Mouse (Mus musculus) embryonic facial prominence, embryonic 14.5 days (tissue): Measurements from ENCODE around the gene Enpp7. TPM values are rescaled to one million over a fixed set of nuclear protein-coding genes. Genes with fewer than 3 reads are reported as not detected.

ENCODE experiments used
- ATAC-seq: fragments of 200-750 bp; cut with Nextera tagmentation; 2 replicates; pipeline ENCODE4 v1.8.0; 2017; ENCODE audit warnings: low read depth, moderate number of reproducible peaks, moderate TSS enrichment
- DNase-seq: peaks from one replicate; pipeline ENCODE4 v3.0.0-alpha.2; 2015; ENCODE audit warnings: low spot score
- H3K27ac ChIP-seq: fragments of 300-500 bp; sonication (generic); replicated peaks from 2 replicates; pipeline ENCODE4 v1.5.1; 2014; ENCODE audit warnings: low read depth, mild to moderate bottlenecking, low read length, moderate library complexity
- H3K27me3 ChIP-seq: fragments of 300-500 bp; sonication (generic); replicated peaks from 2 replicates; pipeline ENCODE4 v1.6.1; 2014; ENCODE audit warnings: low read length; ENCODE audit not compliant: control insufficient read depth, insufficient read depth
- H3K36me3 ChIP-seq: fragments of 300-500 bp; sonication (generic); 2 replicates; pipeline ENCODE4 v1.6.1; 2014; ENCODE audit warnings: low read length, mixed read lengths; ENCODE audit not compliant: control insufficient read depth, insufficient read depth
- H3K4me1 ChIP-seq: fragments of 300-500 bp; sonication (generic); 2 replicates; pipeline ENCODE4 v1.6.1; 2014; ENCODE audit warnings: antibody characterized with exemption, low read length; ENCODE audit not compliant: control insufficient read depth, insufficient read depth
- H3K4me2 ChIP-seq: fragments of 300-500 bp; sonication (generic); 2 replicates; pipeline ENCODE4 v1.6.1; 2014; ENCODE audit warnings: low read depth, mild to moderate bottlenecking, low read length, moderate library complexity, mixed read lengths
- H3K4me3 ChIP-seq: fragments of 300-500 bp; sonication (generic); 2 replicates; pipeline ENCODE4 v1.5.1; 2014; ENCODE audit warnings: low read depth, mild to moderate bottlenecking, low read length
- H3K9ac ChIP-seq: fragments of 300-500 bp; sonication (generic); 2 replicates; pipeline ENCODE4 v1.6.1; 2014; ENCODE audit warnings: low read depth, mild to moderate bottlenecking, low read length, moderate library complexity, mixed read lengths
- H3K9me3 ChIP-seq: fragments of 300-500 bp; sonication (generic); 2 replicates; pipeline ENCODE4 v1.6.1; 2016; ENCODE audit warnings: low read length; ENCODE audit not compliant: control insufficient read depth
- WGBS: fragments of 180-500 bp; shearing (Covaris S2); extraction: QIAGEN DNeasy Blood & Tissue Kit; methylation state at CpG from one replicate; pipeline ENCODE4 v1.1.7; 2014; 5-methylcytosine and 5-hydroxymethylcytosine counted together
- polyA plus RNA-seq: library from polyadenylated mRNA; unstranded; fragments of >200 nt; fragmentation: Nextera tagmentation; extraction: Ambion mirVana; gene quantifications from 2 replicates; pipeline ENCODE4 v1.2.1, GENCODE M21; 2014

The Enpp7 gene
- not detected in 2 replicates for polyA plus RNA-seq

DNA sequence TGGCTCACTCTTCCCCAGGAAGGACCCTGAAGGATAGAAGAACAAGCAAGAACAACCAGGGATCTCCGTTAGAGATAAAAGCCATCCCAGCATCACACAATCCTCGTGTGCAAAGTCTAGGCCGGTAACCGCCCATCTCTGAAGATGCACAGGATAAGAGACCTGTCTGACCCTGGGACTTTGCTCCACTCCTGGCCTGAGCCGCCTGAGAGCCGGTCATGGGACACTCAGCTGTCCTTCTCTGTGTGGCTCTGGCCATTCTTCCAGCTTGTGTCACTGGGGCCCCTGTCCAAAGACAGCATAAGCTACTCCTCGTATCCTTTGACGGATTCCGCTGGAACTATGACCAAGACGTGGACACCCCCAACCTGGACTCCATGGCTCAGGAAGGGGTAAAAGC, at the start of gene Enpp7:
Gene Enpp7, plus strand, starts transcription at position 190 of the 400 bp plus-strand sequence.
- no peak within 1 kb of the TSS for H3K27ac ChIP-seq
- no peaks in the 10 kb centered on the region for H3K36me3 ChIP-seq
- no peak within 1 kb of the TSS for H3K4me3 ChIP-seq
- WGBS = 90% methylated on average over 10 of the region's 10 CpGs
- ATAC-seq = no peak
- no peaks in the 10 kb centered on the region for H3K4me1 ChIP-seq
- no peaks in the 10 kb centered on the region for H3K27me3 ChIP-seq
- H3K9ac ChIP-seq = no peak within 1 kb of the TSS
- DNase-seq = no peak
- no peak within 1 kb of the TSS for H3K4me2 ChIP-seq
- no peaks in the 10 kb centered on the region for H3K9me3 ChIP-seq

DNA sequence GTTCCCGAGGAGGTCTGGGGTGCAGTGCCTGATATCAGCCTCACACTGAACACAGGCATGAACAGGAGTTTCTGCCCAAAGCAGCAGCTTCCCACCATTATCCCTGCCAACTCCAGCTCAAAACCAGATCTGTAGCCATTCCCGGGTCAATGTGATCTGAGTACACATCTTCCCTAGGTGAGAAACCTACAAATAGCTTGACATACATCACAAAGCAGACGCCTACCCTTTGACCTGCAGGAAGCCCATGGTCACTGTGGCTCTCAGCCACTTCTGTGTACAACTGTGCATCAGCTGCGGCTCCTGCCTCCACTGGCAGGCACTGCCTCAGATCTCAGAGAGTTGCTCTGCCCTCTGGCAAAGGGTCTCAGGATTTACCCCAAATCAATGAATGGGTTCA, 48.3 kb upstream of the Enpp7 start:
- no peak overlapping the region for H3K27ac ChIP-seq
- no peak overlapping the region for H3K4me2 ChIP-seq
- no peaks in the 10 kb centered on the region for H3K9me3 ChIP-seq
- no peaks in the 10 kb centered on the region for H3K4me1 ChIP-seq
- H3K4me3 ChIP-seq = no peak overlapping the region
- DNase-seq (no peak), ATAC-seq (no peak)
- H3K9ac ChIP-seq = no peak overlapping the region
- no peaks in the 10 kb centered on the region for H3K36me3 ChIP-seq
- 81% methylated on average over 4 of the region's 4 CpGs for WGBS
- H3K27me3 ChIP-seq = no peaks in the 10 kb centered on the region

DNA sequence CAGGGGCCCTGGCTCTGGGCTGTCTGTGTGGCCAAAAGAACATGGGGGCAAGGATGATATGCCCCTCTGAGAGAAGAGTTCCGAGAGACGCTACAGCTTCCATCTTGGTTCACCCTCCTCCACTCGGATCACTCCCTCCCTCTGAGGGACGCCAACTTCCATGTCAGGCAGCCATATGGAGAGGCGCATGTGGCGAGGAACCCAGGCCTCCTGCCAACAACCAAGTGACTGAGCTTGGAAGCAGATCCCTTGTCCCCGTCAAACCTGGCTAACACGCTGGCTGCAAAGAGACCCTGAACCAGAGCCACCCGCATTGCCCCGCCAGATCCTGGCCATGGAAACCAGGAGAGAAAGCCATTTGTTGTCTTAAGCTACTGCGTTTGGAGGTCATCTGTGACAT, 47.4 kb upstream of the Enpp7 start:
- no peaks in the 10 kb centered on the region for H3K4me1 ChIP-seq
- no peak overlapping the region for H3K4me3 ChIP-seq
- peak; percentile 41 for DNase-seq
- WGBS = 77% methylated on average over 11 of the region's 11 CpGs
- no peaks in the 10 kb centered on the region for H3K27me3 ChIP-seq
- no peak for ATAC-seq
- no peak overlapping the region for H3K27ac ChIP-seq
- no peaks in the 10 kb centered on the region for H3K36me3 ChIP-seq
- no peaks in the 10 kb centered on the region for H3K9me3 ChIP-seq
- no peak overlapping the region for H3K9ac ChIP-seq
- no peak overlapping the region for H3K4me2 ChIP-seq

DNA sequence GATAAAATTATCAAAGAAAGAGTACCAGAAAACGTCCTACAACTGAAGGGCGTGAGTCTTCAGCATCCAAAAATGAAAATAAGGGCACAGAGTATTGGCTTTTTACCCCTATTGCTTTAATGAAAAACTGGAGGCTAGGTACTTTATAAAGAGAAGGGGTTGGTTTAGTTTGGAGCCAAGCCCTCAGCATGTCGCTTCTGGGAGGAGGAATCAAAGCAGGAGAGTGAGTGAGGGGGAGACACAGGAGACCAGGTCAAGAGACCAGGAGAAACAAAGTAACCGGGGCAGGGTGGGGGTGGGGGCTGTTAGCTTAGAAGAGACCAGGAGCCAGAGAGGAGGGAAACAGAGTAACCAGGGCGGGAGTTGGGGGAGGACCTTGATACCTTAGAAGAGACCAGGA, 46.7 kb upstream of the Enpp7 start:
- ATAC-seq = no peak
- Histone ChIP-seq H3K4me3 (no peak overlapping the region), H3K36me3 (no peaks in the 10 kb centered on the region), H3K9me3 (no peaks in the 10 kb centered on the region), H3K27ac (no peak overlapping the region), H3K9ac (no peak overlapping the region), H3K4me1 (no peaks in the 10 kb centered on the region), H3K4me2 (no peak overlapping the region), H3K27me3 (no peaks in the 10 kb centered on the region)
- DNase-seq = no peak
- whole genome bisulfite sequencing = 38% methylated on average over 5 of the region's 5 CpGs

DNA sequence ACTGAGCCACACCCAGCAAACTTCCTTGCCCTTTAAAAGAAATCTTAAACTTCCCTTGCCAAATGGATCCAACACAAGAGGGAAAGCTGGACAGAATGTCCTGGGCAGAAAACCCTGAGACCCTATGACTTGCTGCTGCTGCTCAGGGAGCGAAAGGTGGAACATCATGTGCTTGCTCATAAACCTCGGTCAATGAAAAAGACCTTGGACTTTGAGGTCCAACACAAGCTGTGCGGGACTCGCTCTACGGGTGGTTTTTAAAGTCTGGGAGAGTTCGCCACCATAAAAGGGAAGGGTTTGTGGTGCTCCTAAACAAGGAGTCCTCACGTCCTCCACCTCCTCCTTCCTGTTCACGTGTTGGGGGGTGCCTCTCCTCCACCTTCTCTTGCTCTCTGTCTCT, 42.1 kb upstream of the Enpp7 start:
- DNase-seq (no peak), ATAC-seq (no peak)
- Histone ChIP-seq H3K4me2 (no peak overlapping the region), H3K4me1 (no peaks in the 10 kb centered on the region), H3K36me3 (no peaks in the 10 kb centered on the region), H3K9ac (no peak overlapping the region), H3K27me3 (no peaks in the 10 kb centered on the region), H3K27ac (no peak overlapping the region), H3K4me3 (no peak overlapping the region), H3K9me3 (no peaks in the 10 kb centered on the region)
- WGBS = 76% methylated on average over 8 of the region's 8 CpGs

DNA sequence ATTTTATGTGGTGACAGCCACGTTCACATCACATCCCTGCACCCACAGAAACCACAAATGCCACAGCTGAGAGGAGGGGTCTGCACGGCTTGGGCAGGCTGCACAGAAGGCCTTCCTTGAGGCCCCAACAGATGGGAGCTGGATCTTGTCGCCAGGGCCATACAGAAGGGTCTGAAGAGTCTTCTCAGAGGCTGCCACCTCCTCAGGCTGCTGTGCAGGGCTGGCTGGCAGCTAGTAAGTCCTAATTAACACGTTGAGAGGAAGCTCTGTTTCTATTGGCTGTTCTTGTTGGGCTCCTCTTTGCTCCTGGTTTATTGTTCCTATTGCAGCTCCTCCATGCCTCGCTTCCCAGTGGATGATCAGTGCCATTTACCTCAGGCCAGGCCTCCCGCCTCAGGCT, 33.0 kb upstream of the Enpp7 start:
- H3K27me3 ChIP-seq = no peaks in the 10 kb centered on the region
- no peak for ATAC-seq
- 44% methylated on average over 6 of the region's 6 CpGs for WGBS
- DNase-seq = no peak
- no peak overlapping the region for H3K4me2 ChIP-seq
- H3K36me3 ChIP-seq = no peaks in the 10 kb centered on the region
- H3K9ac ChIP-seq = no peak overlapping the region
- H3K9me3 ChIP-seq = no peaks in the 10 kb centered on the region
- H3K4me3 ChIP-seq = no peak overlapping the region
- H3K27ac ChIP-seq = no peak overlapping the region
- H3K4me1 ChIP-seq = peaks cover 6% of the 10 kb centered on the region; the same call in 1 of the 2 replicates

DNA sequence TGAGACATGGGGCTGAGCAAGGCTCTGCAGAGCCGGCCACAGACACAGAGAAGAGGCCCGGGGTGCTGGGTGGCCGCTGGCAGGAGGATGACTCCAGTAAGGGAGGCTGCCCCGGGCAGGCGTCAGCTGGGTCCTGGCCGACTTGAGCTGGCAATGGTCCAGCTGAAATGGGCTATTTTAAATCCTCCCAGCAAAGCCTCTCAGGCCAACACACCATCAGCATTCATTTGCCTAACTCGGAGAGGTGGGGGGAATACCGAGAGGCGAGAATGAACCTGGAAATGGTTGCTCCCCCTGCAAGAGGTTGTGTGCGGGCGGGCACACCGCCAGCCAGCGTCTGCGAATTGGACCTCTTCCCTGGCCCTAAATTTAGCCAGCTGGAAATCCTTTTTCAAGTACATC, 30.9 kb upstream of the Enpp7 start:
- Histone ChIP-seq H3K27ac (no peak overlapping the region), H3K9me3 (no peaks in the 10 kb centered on the region), H3K27me3 (no peaks in the 10 kb centered on the region), H3K36me3 (no peaks in the 10 kb centered on the region), H3K4me3 (no peak overlapping the region), H3K4me1 (peaks cover 6% of the 10 kb centered on the region; the same call in 1 of the 2 replicates), H3K9ac (no peak overlapping the region), H3K4me2 (no peak overlapping the region)
- peak; percentile 48 for ATAC-seq
- WGBS = 54% methylated on average over 13 of the region's 14 CpGs
- peak; percentile 74 for DNase-seq

DNA sequence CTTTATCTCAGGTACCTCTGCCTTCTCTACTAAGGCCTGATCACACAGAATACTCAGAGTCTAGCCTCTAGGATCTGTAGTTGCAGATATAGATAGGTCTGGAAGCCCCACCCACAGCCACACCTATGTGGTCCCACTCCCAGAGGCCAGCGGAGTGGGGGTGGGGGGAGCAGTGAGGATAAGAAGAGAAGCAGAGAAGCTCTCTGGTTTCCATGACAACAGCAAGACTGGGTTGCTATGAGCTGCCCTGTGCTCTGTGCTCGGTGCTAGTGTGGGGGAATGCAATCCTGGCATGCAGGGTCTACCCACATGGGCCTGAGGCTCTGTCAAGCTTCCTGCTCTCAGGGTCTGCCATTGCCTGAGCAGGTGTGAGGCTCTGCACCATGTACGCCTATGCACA, 27.3 kb upstream of the Enpp7 start:
- no peak for DNase-seq
- H3K9me3 ChIP-seq = no peaks in the 10 kb centered on the region
- no peaks in the 10 kb centered on the region for H3K27me3 ChIP-seq
- H3K9ac ChIP-seq = no peak overlapping the region
- H3K36me3 ChIP-seq = no peaks in the 10 kb centered on the region
- no peak for ATAC-seq
- H3K4me2 ChIP-seq = no peak overlapping the region
- no peak overlapping the region for H3K4me3 ChIP-seq
- WGBS = 90% methylated on average over 2 of the region's 3 CpGs
- H3K27ac ChIP-seq = no peak overlapping the region
- peaks cover 6% of the 10 kb centered on the region; the same call in 1 of the 2 replicates for H3K4me1 ChIP-seq

DNA sequence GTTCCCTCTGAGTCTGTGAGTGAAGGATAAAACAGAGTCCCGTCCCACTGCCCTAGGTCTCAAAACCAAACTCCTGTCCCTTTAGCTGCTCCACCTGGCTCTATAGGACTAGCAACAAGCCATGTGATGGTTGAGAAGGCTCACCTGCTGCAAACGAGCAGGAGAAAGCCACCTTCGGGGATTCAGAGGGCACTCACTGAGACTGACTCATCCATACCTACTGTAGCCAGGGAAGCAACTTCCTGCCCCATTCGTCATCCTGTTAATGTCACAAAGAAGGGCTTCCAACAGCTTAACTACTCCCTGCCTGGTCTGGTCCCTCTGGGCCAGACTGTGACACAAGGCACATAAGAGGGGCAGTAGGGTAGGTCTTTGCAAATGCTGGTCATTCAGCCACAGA, 25.5 kb upstream of the Enpp7 start:
- 55% methylated on average over 4 of the region's 4 CpGs for WGBS

More for the DNA sequence above, 25.5 kb upstream of the Enpp7 start:
- ATAC-seq (no peak), DNase-seq (no peak)
- no peak overlapping the region for H3K4me2 ChIP-seq
- H3K27me3 ChIP-seq = no peaks in the 10 kb centered on the region
- H3K36me3 ChIP-seq = no peaks in the 10 kb centered on the region
- no peak overlapping the region for H3K4me3 ChIP-seq
- H3K9ac ChIP-seq = no peak overlapping the region
- no peaks in the 10 kb centered on the region for H3K9me3 ChIP-seq
- H3K4me1 ChIP-seq = peaks cover 2% of the 10 kb centered on the region; the same call in 1 of the 2 replicates
- H3K27ac ChIP-seq = no peak overlapping the region
